Mouse (Mus musculus) CH12.LX (cell line): ENCODE measurements at regions not wholly inside any gene's neighbourhood (a gene's known extent, or its start where the extent isn't known, plus 50 kb on each side); places are given as distances from the start of the nearest gene placed in this dataset.

Source experiments
- CTCF ChIP-seq, 2 experiments: IDR thresholded peaks in 1 of 2; conservative IDR thresholded peaks in 1 of 2; 2 replicates each; pipeline ENCODE4 v1.5.1; 2011 to 2012; ENCODE audit warnings: low read depth in 2 of 2, low read length in 2 of 2, improper control_type of control experiment in 1 of 2, inconsistent platforms in 1 of 2, mild to moderate bottlenecking in 1 of 2, moderate library complexity in 1 of 2
- EP300 ChIP-seq: IDR thresholded peaks from 2 replicates; pipeline ENCODE4 v1.6.1; 2011; ENCODE audit warnings: low read length, improper control_type of control experiment
- GABPA ChIP-seq: IDR thresholded peaks from 2 replicates; pipeline ENCODE4 v1.6.1; 2012; ENCODE audit warnings: low read depth, low read length, improper control_type of control experiment, inconsistent platforms; ENCODE audit not compliant: insufficient replicate concordance
- JUND ChIP-seq: conservative IDR thresholded peaks from 2 replicates; pipeline ENCODE4 v1.6.1; 2011; ENCODE audit warnings: low read depth, low read length, improper control_type of control experiment
- MAFK ChIP-seq: IDR thresholded peaks from 2 replicates; pipeline ENCODE4 v1.6.1; 2011; ENCODE audit warnings: low read length, improper control_type of control experiment; ENCODE audit not compliant: insufficient replicate concordance
- POLR2A ChIP-seq: IDR thresholded peaks from 2 replicates; pipeline ENCODE4 v1.6.1; 2011; ENCODE audit warnings: low read depth, mild to moderate bottlenecking, improper control_type of control experiment, low read length
- TCF12 ChIP-seq: IDR thresholded peaks from 2 replicates; pipeline ENCODE4 v1.6.1; 2014; ENCODE audit warnings: low read depth, mild to moderate bottlenecking, inconsistent platforms, low read length, improper control_type of control experiment
- ZC3H11A ChIP-seq: IDR thresholded peaks from 2 replicates; pipeline ENCODE4 v1.6.1; 2012; ENCODE audit warnings: low read depth, mild to moderate bottlenecking, inconsistent platforms, low read length, improper control_type of control experiment
- ZMIZ1 ChIP-seq: IDR thresholded peaks from 2 replicates; pipeline ENCODE4 v1.6.1; 2012; ENCODE audit warnings: low read depth, mild to moderate bottlenecking, inconsistent platforms, low read length, improper control_type of control experiment
- ZNF384 ChIP-seq: IDR thresholded peaks from 2 replicates; pipeline ENCODE4 v1.6.1; 2012; ENCODE audit warnings: low read depth, low read length, improper control_type of control experiment, inconsistent platforms

- TF ChIP-seq CTCF (conservative IDR thresholded peaks at IDR 0.05 in 1 of 2, IDR thresholded peaks at IDR 0.05 in 1 of 2; ENCODE audit: low read depth in 2 of 2, low read length in 2 of 2) (no peak), POLR2A (no peak), ZNF384 (no peak), EP300 (no peak), TCF12 (no peak), ZC3H11A (no peak), MAFK (no peak), ZMIZ1 (no peak), JUND (no peak), GABPA (no peak)
These were observed 192.9 kb downstream of the Pcdh20 start for GRCm38 (mm10) chr14:88278327-88278726.
